Mouse (Mus musculus) MEL (cell line): ENCODE measurements at regions not wholly inside any gene's neighbourhood (a gene's known extent, or its start where the extent isn't known, plus 50 kb on each side); places are given as distances from the start of the nearest gene placed in this dataset.

Source experiments
- CHD1 ChIP-seq: IDR thresholded peaks from 2 replicates; pipeline ENCODE4 v1.6.1; 2012; ENCODE audit warnings: low read depth, mild to moderate bottlenecking, inconsistent platforms, low read length, improper control_type of control experiment
- CTCF ChIP-seq, 3 experiments: IDR thresholded peaks in 2 of 3; conservative IDR thresholded peaks in 1 of 3; 2 replicates each; pipeline ENCODE4 v1.5.1; 2011 to 2012; ENCODE audit warnings: low read length in 3 of 3, low read depth in 2 of 3, mild to moderate bottlenecking in 2 of 3, improper control_type of control experiment in 1 of 3, inconsistent platforms in 1 of 3, mixed read lengths in 1 of 3, moderate library complexity in 1 of 3; ENCODE audit not compliant: control insufficient read depth in 1 of 3, insufficient read depth in 1 of 3, poor library complexity in 1 of 3, severe bottlenecking in 1 of 3
- ELF1 ChIP-seq: IDR thresholded peaks from 2 replicates; pipeline ENCODE4 v1.6.1; 2014; ENCODE audit warnings: low read depth, mild to moderate bottlenecking, inconsistent platforms, low read length, improper control_type of control experiment, moderate library complexity
- GABPA ChIP-seq: IDR thresholded peaks from 2 replicates; pipeline ENCODE4 v1.6.1; 2012; ENCODE audit warnings: low read depth, mild to moderate bottlenecking, inconsistent platforms, low read length, improper control_type of control experiment, moderate library complexity
- JUND ChIP-seq: IDR thresholded peaks from 2 replicates; pipeline ENCODE4 v1.6.1; 2011; ENCODE audit warnings: low read depth, mild to moderate bottlenecking, improper control_type of control experiment, low read length
- MXI1 ChIP-seq: IDR thresholded peaks from 2 replicates; pipeline ENCODE4 v1.6.1; 2011; ENCODE audit warnings: mild to moderate bottlenecking, low read depth, low read length, improper control_type of control experiment
- NRF1 ChIP-seq: IDR thresholded peaks from 2 replicates; pipeline ENCODE4 v1.6.1; 2014; ENCODE audit warnings: low read depth, mild to moderate bottlenecking, inconsistent platforms, low read length, improper control_type of control experiment, moderate library complexity; ENCODE audit not compliant: poor library complexity, insufficient read depth, severe bottlenecking
- POLR2A ChIP-seq, 2 experiments: IDR thresholded peaks; 2 replicates each; pipeline ENCODE4 v1.6.1; 2011 to 2012; ENCODE audit warnings: low read length in 2 of 2, mild to moderate bottlenecking in 2 of 2, control low read depth in 1 of 2, improper control_type of control experiment in 1 of 2, low read depth in 1 of 2, moderate library complexity in 1 of 2; ENCODE audit not compliant: control insufficient read depth in 1 of 2, insufficient read depth in 1 of 2, poor library complexity in 1 of 2
- SMC3 ChIP-seq: IDR thresholded peaks from 2 replicates; pipeline ENCODE4 v1.6.1; 2011; ENCODE audit warnings: low read depth, low read length, improper control_type of control experiment
- ZNF384 ChIP-seq: IDR thresholded peaks from 2 replicates; pipeline ENCODE4 v1.6.1; 2012; ENCODE audit warnings: low read depth, mild to moderate bottlenecking, inconsistent platforms, low read length, improper control_type of control experiment

DNA sequence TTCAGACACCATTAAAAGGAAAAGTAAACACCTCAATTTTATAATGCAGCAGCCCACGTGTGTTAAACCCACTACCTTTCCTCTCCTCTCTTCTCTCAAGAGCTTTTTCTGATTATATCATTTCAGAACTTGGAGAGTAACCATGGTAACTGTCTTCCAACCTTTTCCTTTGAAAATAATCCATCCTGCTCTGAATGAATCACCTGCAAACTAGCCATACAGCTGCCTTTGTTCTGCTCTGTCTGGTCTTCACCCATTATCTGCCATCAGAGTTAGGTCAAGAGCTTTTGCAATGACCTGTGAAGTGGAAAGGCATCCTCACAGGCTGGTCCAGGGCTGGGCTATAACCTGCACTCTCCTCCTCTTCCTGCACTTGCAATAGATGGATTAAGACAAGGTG, 238.7 kb upstream of the Slco3a1 start:
- TF ChIP-seq GABPA = no peak
- TF ChIP-seq POLR2A (IDR thresholded peaks at IDR 0.05; ENCODE audit: control insufficient read depth in 1 of 2, insufficient read depth in 1 of 2, low read depth in 1 of 2, low read length in 2 of 2, poor library complexity in 1 of 2) = no peak
- no peak for TF ChIP-seq ELF1
- TF ChIP-seq ZNF384 = no peak
- no peak for TF ChIP-seq MXI1
- no peak for TF ChIP-seq CTCF (IDR thresholded peaks at IDR 0.05 in 2 of 3, conservative IDR thresholded peaks at IDR 0.05 in 1 of 3; ENCODE audit: control insufficient read depth in 1 of 3, insufficient read depth in 1 of 3, low read depth in 2 of 3, low read length in 3 of 3, poor library complexity in 1 of 3, severe bottlenecking in 1 of 3)
- no peak for TF ChIP-seq JUND
- TF ChIP-seq SMC3 = no peak
- TF ChIP-seq NRF1 = no peak
- TF ChIP-seq CHD1 = no peak
